8 mouse cellular contexts compared by ENCODE assay signal in genomic region chr2:104712486-104712809, GRCm38 (mm10). TPM values are rescaled to one million over a fixed set of nuclear protein-coding genes. Genes with fewer than 3 reads are reported as not detected.
DNase-seq lines count a peak whose midpoint lies in the region; ATAC-seq and TF ChIP-seq lines count a peak whose summit lies in the region.

No protein-coding gene starts in this region.

- no peaks in the 10 kb centered on the region for H3K9me3 ChIP-seq in embryonic facial prominence, embryonic 11.5 days (replicated peaks; ENCODE audit: control insufficient read depth, low read length)
- H3K9me3 ChIP-seq in intestine, embryonic 15.5 days = no peaks in the 10 kb centered on the region
- H3K9me3 ChIP-seq in midbrain, postnatal 0 days (ENCODE audit: low read length) = no peaks in the 10 kb centered on the region

- H3K36me3 ChIP-seq in embryonic facial prominence, embryonic 11.5 days (replicated peaks; ENCODE audit: control insufficient read depth, insufficient read depth, low read depth, low read length) = no peaks in the 10 kb centered on the region
- no peaks in the 10 kb centered on the region for H3K36me3 ChIP-seq in intestine, embryonic 15.5 days
- 0 out of 2 replicates have a peak, but pooled peaks cover 3% of the 10 kb centered on the region for H3K36me3 ChIP-seq in midbrain, postnatal 0 days (ENCODE audit: insufficient read depth, low read length)

- H3K27ac ChIP-seq in layer of hippocampus, adult 2 months = peak overlapping the region; percentile 97
- H3K27ac ChIP-seq in embryonic facial prominence, embryonic 11.5 days (replicated peaks; ENCODE audit: low read depth, low read length) = peak overlapping the region; percentile 63
- H3K27ac ChIP-seq in intestine, embryonic 15.5 days = peak overlapping the region; percentile 71; the same call in 1 of the 2 replicates
- H3K27ac ChIP-seq in midbrain, postnatal 0 days (ENCODE audit: low read depth, low read length) = peak overlapping the region; percentile 84

- no peak for TF ChIP-seq CTCF in layer of hippocampus, adult 2 months (conservative IDR thresholded peaks at IDR 0.05)
- TF ChIP-seq CTCF in midbrain, postnatal 0 days (IDR thresholded peaks at IDR 0.05) = no peak

- no peak for ATAC-seq in embryonic facial prominence, embryonic 11.5 days (replicated peaks; ENCODE audit: insufficient number of reproducible peaks, low FRiP score, low TSS enrichment, low read depth)
- no peak; the same call in 1 of the 2 replicates for ATAC-seq in intestine, embryonic 15.5 days
- ATAC-seq in midbrain, postnatal 0 days (ENCODE audit: low FRiP score) = no peak; the same call in 1 of the 2 replicates

- no peak for DNase-seq in layer of hippocampus, adult 2 months (ENCODE audit: low spot score in 2 of 2)
- DNase-seq in layer of hippocampus, postnatal 10 days (ENCODE audit: low spot score in 2 of 2) = no peak
- no peak for DNase-seq in embryonic facial prominence, embryonic 11.5 days (ENCODE audit: low spot score)
- DNase-seq in midbrain, postnatal 0 days (ENCODE audit: low spot score) = no peak
- DNase-seq in frontal cortex, postnatal 10 days (ENCODE audit: low spot score in 2 of 2) = no peak
- DNase-seq in kidney, postnatal 14 days = no peak
- no peak for DNase-seq in adrenal gland, postnatal 10 days

- no peaks in the 10 kb centered on the region for H3K27me3 ChIP-seq in embryonic facial prominence, embryonic 11.5 days (ENCODE audit: control insufficient read depth, insufficient read depth, low read length)
- H3K27me3 ChIP-seq in intestine, embryonic 15.5 days (replicated peaks) = no peaks in the 10 kb centered on the region
- H3K27me3 ChIP-seq in midbrain, postnatal 0 days (ENCODE audit: insufficient read depth, low read length) = no peaks in the 10 kb centered on the region

- H3K4me2 ChIP-seq in embryonic facial prominence, embryonic 11.5 days (ENCODE audit: low read depth, low read length) = peak overlapping the region; percentile 71
- H3K4me2 ChIP-seq in intestine, embryonic 15.5 days (replicated peaks) = peak overlapping the region; percentile 76
- peak overlapping the region; percentile 66 for H3K4me2 ChIP-seq in midbrain, postnatal 0 days (ENCODE audit: low read depth, low read length, poor library complexity, severe bottlenecking)

- peak overlapping the region; percentile 94 for H3K4me3 ChIP-seq in layer of hippocampus, adult 2 months
- peak overlapping the region; percentile 81 for H3K4me3 ChIP-seq in embryonic facial prominence, embryonic 11.5 days (ENCODE audit: low read depth, low read length)
- peak overlapping the region; percentile 72 for H3K4me3 ChIP-seq in intestine, embryonic 15.5 days (replicated peaks)
- H3K4me3 ChIP-seq in midbrain, postnatal 0 days (ENCODE audit: low read depth, low read length) = peak overlapping the region; percentile 80

- peak overlapping the region; percentile 87 for H3K9ac ChIP-seq in embryonic facial prominence, embryonic 11.5 days (replicated peaks; ENCODE audit: low read length)
- H3K9ac ChIP-seq in intestine, embryonic 15.5 days = peak overlapping the region; percentile 66
- peak overlapping the region; percentile 81 for H3K9ac ChIP-seq in midbrain, postnatal 0 days (replicated peaks; ENCODE audit: low read length, poor library complexity, severe bottlenecking)

- H3K4me1 ChIP-seq in embryonic facial prominence, embryonic 11.5 days (ENCODE audit: control insufficient read depth, insufficient read depth, low read length) = no peaks in the 10 kb centered on the region
- H3K4me1 ChIP-seq in intestine, embryonic 15.5 days (replicated peaks) = 0 out of 2 replicates have a peak, but pooled peaks cover 5% of the 10 kb centered on the region
- peaks cover 4% of the 10 kb centered on the region; the same call in 1 of the 2 replicates for H3K4me1 ChIP-seq in midbrain, postnatal 0 days (ENCODE audit: insufficient read depth, low read length)

- WGBS in embryonic facial prominence, embryonic 11.5 days = 4% methylated on average over 7 of the region's 7 CpGs
- 3% methylated on average over 7 of the region's 7 CpGs for WGBS in intestine, embryonic 15.5 days
- WGBS in midbrain, postnatal 0 days = 2% methylated on average over 7 of the region's 7 CpGs

RNA-seq across cellular contexts. Expression of gene Tcp11l1, which starts 0.5 kb away (rescaled TPM):
- 10 to 100 TPM; 35.6 to 37.9 TPM for total RNA-seq in layer of hippocampus, adult 2 months (2021)
- 10 to 100 TPM; 48.2 to 49.6 TPM for total RNA-seq in layer of hippocampus, postnatal 10 days (2021)
- 62.5 and 63.1 TPM in 2 replicates for polyA plus RNA-seq in embryonic facial prominence, embryonic 11.5 days (2014; fragmentation: Nextera tagmentation; extraction: Ambion mirVana)
- polyA plus RNA-seq in intestine, embryonic 15.5 days (2015; fragmentation: Nextera tagmentation; extraction: Ambion mirVana) = 31.2 and 34.5 TPM in 2 replicates
- total RNA-seq in midbrain, postnatal 0 days (2014; rRNA removed) = 27.8 and 28.2 TPM in 2 replicates
- 51.6 and 58.8 TPM in 2 replicates for polyA plus RNA-seq in midbrain, postnatal 0 days (2015; fragmentation: Nextera tagmentation; extraction: Ambion mirVana)
- 10 to 100 TPM in 1 of 2 experiments, 1 to 10 TPM in 1; 9.4 to 13.0 TPM for total RNA-seq in adrenal gland, postnatal 10 days (2021)

RNA-seq across cellular contexts. Expression of gene Pin1rt1, which starts 3.7 kb away (rescaled TPM):
- total RNA-seq in layer of hippocampus, adult 2 months (2021) = not detected
- total RNA-seq in layer of hippocampus, postnatal 10 days (2021) = not detected
- 0.18 TPM in 1 of 2 replicates, not detected in the other for polyA plus RNA-seq in embryonic facial prominence, embryonic 11.5 days (2014; fragmentation: Nextera tagmentation; extraction: Ambion mirVana)
- 0.14 TPM in 1 of 2 replicates, not detected in the other for polyA plus RNA-seq in intestine, embryonic 15.5 days (2015; fragmentation: Nextera tagmentation; extraction: Ambion mirVana)
- not detected in 2 replicates for total RNA-seq in midbrain, postnatal 0 days (2014; rRNA removed)
- not detected in 2 replicates for polyA plus RNA-seq in midbrain, postnatal 0 days (2015; fragmentation: Nextera tagmentation; extraction: Ambion mirVana)
- total RNA-seq in adrenal gland, postnatal 10 days (2021) = not detected

RNA-seq across cellular contexts. Expression of gene Depdc7, which starts 30.2 kb away (rescaled TPM):
- total RNA-seq in layer of hippocampus, adult 2 months (2021) = 1 to 10 TPM; 1.6 to 2.2 TPM
- total RNA-seq in layer of hippocampus, postnatal 10 days (2021) = 1 to 10 TPM; 3.0 to 3.2 TPM
- polyA plus RNA-seq in embryonic facial prominence, embryonic 11.5 days (2014; fragmentation: Nextera tagmentation; extraction: Ambion mirVana) = 4.4 and 5.1 TPM in 2 replicates
- 32.6 and 36.2 TPM in 2 replicates for polyA plus RNA-seq in intestine, embryonic 15.5 days (2015; fragmentation: Nextera tagmentation; extraction: Ambion mirVana)
- total RNA-seq in midbrain, postnatal 0 days (2014; rRNA removed) = 1.9 and 2.3 TPM in 2 replicates
- 0.90 and 1.5 TPM in 2 replicates for polyA plus RNA-seq in midbrain, postnatal 0 days (2015; fragmentation: Nextera tagmentation; extraction: Ambion mirVana)
- total RNA-seq in adrenal gland, postnatal 10 days (2021) = 1 to 10 TPM; 4.9 TPM
